ENCODE assay signal across 20 mouse cellular contexts in genomic region chr16:32042367-32042766, GRCm38 (mm10). TPM values are rescaled to one million over a fixed set of nuclear protein-coding genes. Genes with fewer than 3 reads are reported as not detected.
DNase-seq lines count a peak whose midpoint lies in the region; ATAC-seq and TF ChIP-seq lines count a peak whose summit lies in the region.
"Had no signal": no experiment of that assay in that cellular context is flagged by ENCODE, and none has a peak within 500 bp of the region (broad histone marks: within the 10 kb centered on the region; RNA-seq: fewer than 3 reads in every experiment).

No protein-coding gene starts in this region.

- H3K36me3 ChIP-seq in forebrain, postnatal 0 days (ENCODE audit: insufficient read depth), result peaks cover 64% of the 10 kb centered on the region
- peaks cover 69% of the 10 kb centered on the region for H3K36me3 ChIP-seq in forebrain, embryonic 12.5 days (replicated peaks)
- peaks cover 33% of the 10 kb centered on the region for H3K36me3 ChIP-seq in liver, embryonic 14.5 days (replicated peaks; ENCODE audit: control insufficient read depth, insufficient read depth, low read depth)
- H3K36me3 ChIP-seq in liver, embryonic 11.5 days (ENCODE audit: control insufficient read depth, insufficient read depth, low read length), result peaks cover 31% of the 10 kb centered on the region
- H3K36me3 ChIP-seq in MEL (ENCODE audit: control insufficient read depth in 1 of 2, insufficient read depth in 2 of 2, low read length in 2 of 2), result peaks cover 0 to 28% of the 10 kb centered on the region in 2 experiments; a peak in 2 of 4 replicates
- H3K36me3 ChIP-seq in small intestine, adult 2 months (ENCODE audit: control insufficient read depth, insufficient read depth, low read length), result peaks cover 59% of the 10 kb centered on the region
- peaks cover 86% of the 10 kb centered on the region for H3K36me3 ChIP-seq in forebrain, embryonic 10.5 days (replicated peaks)

- H3K4me1 ChIP-seq in forebrain, postnatal 0 days (ENCODE audit: insufficient read depth), result no peaks in the 10 kb centered on the region
- H3K4me1 ChIP-seq in forebrain, embryonic 12.5 days, result no peaks in the 10 kb centered on the region
- no peaks in the 10 kb centered on the region for H3K4me1 ChIP-seq in liver, embryonic 14.5 days (replicated peaks; ENCODE audit: control insufficient read depth in 2 of 2, insufficient read depth in 2 of 2, low read length in 1 of 2)
- no peaks in the 10 kb centered on the region for H3K4me1 ChIP-seq in liver, embryonic 11.5 days (replicated peaks; ENCODE audit: control insufficient read depth, insufficient read depth, low read length)
- H3K4me1 ChIP-seq in MEL (ENCODE audit: control insufficient read depth in 1 of 2, insufficient read depth in 2 of 2, low read length in 2 of 2), result no peaks in the 10 kb centered on the region
- no peaks in the 10 kb centered on the region for H3K4me1 ChIP-seq in small intestine, adult 2 months (ENCODE audit: control insufficient read depth, insufficient read depth, insufficient read length, low read length)
- H3K4me1 ChIP-seq in forebrain, embryonic 10.5 days, result no peaks in the 10 kb centered on the region
- H3K4me1 ChIP-seq: embryonic facial prominence, embryonic 12.5 days; heart, embryonic 13.5 days; hindbrain, embryonic 10.5 days had no signal

- WGBS in forebrain, postnatal 0 days, result 95% methylated on average over 4 of the region's 4 CpGs
- whole genome bisulfite sequencing in forebrain, embryonic 12.5 days, result 90% methylated on average over 4 of the region's 4 CpGs
- 72% methylated on average over 4 of the region's 4 CpGs for WGBS in liver, embryonic 14.5 days (ENCODE audit: insufficient replicate concordance)
- 85% methylated on average over 4 of the region's 4 CpGs for WGBS in liver, embryonic 11.5 days
- WGBS in small intestine, adult 2 months, result 86% methylated on average over 4 of the region's 4 CpGs
- 92% methylated on average over 4 of the region's 4 CpGs for WGBS in forebrain, embryonic 10.5 days

- no peak overlapping the region for H3K4me3 ChIP-seq in forebrain, postnatal 0 days (ENCODE audit: low read depth, low read length)
- no peak overlapping the region for H3K4me3 ChIP-seq in forebrain, embryonic 12.5 days (replicated peaks)
- no peak overlapping the region for H3K4me3 ChIP-seq in liver, embryonic 14.5 days (ENCODE audit: insufficient read depth in 1 of 2, low read depth in 2 of 2, low read length in 2 of 2)
- H3K4me3 ChIP-seq in liver, embryonic 11.5 days (ENCODE audit: low read depth, low read length), result no peak overlapping the region
- H3K4me3 ChIP-seq in MEL (ENCODE audit: control insufficient read depth in 1 of 2, insufficient read depth in 1 of 2, low read depth in 2 of 2, low read length in 2 of 2), result no peak overlapping the region
- H3K4me3 ChIP-seq in small intestine, adult 2 months (ENCODE audit: low read depth, low read length), result no peak overlapping the region
- H3K4me3 ChIP-seq in forebrain, embryonic 10.5 days, result no peak overlapping the region
- H3K4me3 ChIP-seq: embryonic facial prominence, embryonic 12.5 days; heart, embryonic 13.5 days; hindbrain, embryonic 10.5 days had no signal

- H3K79me2 ChIP-seq in MEL (ENCODE audit: control insufficient read depth, insufficient read depth, low read length, poor library complexity), result no peaks in the 10 kb centered on the region

- TF ChIP-seq RAD21 in MEL (IDR thresholded peaks at IDR 0.05; ENCODE audit: low read depth, low read length), result peak; percentile 16

- no peak for TF ChIP-seq POLR2A in MEL (IDR thresholded peaks at IDR 0.05; ENCODE audit: control insufficient read depth in 1 of 2, insufficient read depth in 1 of 2, low read depth in 1 of 2, low read length in 2 of 2, poor library complexity in 1 of 2)
- no peak for TF ChIP-seq POLR2A in small intestine, adult 2 months (IDR thresholded peaks at IDR 0.05; ENCODE audit: low read depth, low read length)

- H3K27me3 ChIP-seq in forebrain, postnatal 0 days (ENCODE audit: insufficient read depth, low read length), result no peaks in the 10 kb centered on the region
- H3K27me3 ChIP-seq in forebrain, embryonic 12.5 days, result no peaks in the 10 kb centered on the region
- H3K27me3 ChIP-seq in liver, embryonic 14.5 days (ENCODE audit: control insufficient read depth, insufficient read depth, low read length), result no peaks in the 10 kb centered on the region
- no peaks in the 10 kb centered on the region for H3K27me3 ChIP-seq in liver, embryonic 11.5 days (replicated peaks; ENCODE audit: control insufficient read depth, insufficient read depth, low read length)
- H3K27me3 ChIP-seq in MEL (ENCODE audit: control insufficient read depth in 1 of 2, insufficient read depth in 2 of 2, low read length in 2 of 2), result no peaks in the 10 kb centered on the region
- no peaks in the 10 kb centered on the region for H3K27me3 ChIP-seq in small intestine, adult 2 months (ENCODE audit: control insufficient read depth, insufficient read depth, low read length)
- H3K27me3 ChIP-seq in forebrain, embryonic 10.5 days (ENCODE audit: poor library complexity, severe bottlenecking), result no peaks in the 10 kb centered on the region
- H3K27me3 ChIP-seq: embryonic facial prominence, embryonic 12.5 days; heart, embryonic 13.5 days had no signal

- ATAC-seq in forebrain, postnatal 0 days, result no peak
- no peak for ATAC-seq in forebrain, embryonic 12.5 days (ENCODE audit: low FRiP score)
- no peak for ATAC-seq in liver, embryonic 14.5 days (ENCODE audit: insufficient read depth)
- no peak for ATAC-seq in liver, embryonic 11.5 days (replicated peaks; ENCODE audit: low FRiP score)
- ATAC-seq in frontal cortex, adult (ENCODE audit: low TSS enrichment), result no peak
- ATAC-seq: intestine, embryonic 16.5 days had no signal

- no peak overlapping the region for H3K9ac ChIP-seq in forebrain, postnatal 0 days
- H3K9ac ChIP-seq in forebrain, embryonic 12.5 days, result no peak overlapping the region
- no peak overlapping the region for H3K9ac ChIP-seq in liver, embryonic 14.5 days (replicated peaks)
- H3K9ac ChIP-seq in liver, embryonic 11.5 days (ENCODE audit: low read depth, low read length), result no peak overlapping the region
- H3K9ac ChIP-seq in MEL (ENCODE audit: control insufficient read depth, low read depth, low read length, poor library complexity, severe bottlenecking), result no peak overlapping the region
- H3K9ac ChIP-seq: embryonic facial prominence, embryonic 12.5 days; heart, embryonic 13.5 days had no signal

- no peak overlapping the region for H3K4me2 ChIP-seq in forebrain, postnatal 0 days (ENCODE audit: low read depth)
- H3K4me2 ChIP-seq in forebrain, embryonic 12.5 days, result no peak overlapping the region
- no peak overlapping the region for H3K4me2 ChIP-seq in liver, embryonic 14.5 days (ENCODE audit: low read depth)
- no peak overlapping the region for H3K4me2 ChIP-seq in liver, embryonic 11.5 days
- H3K4me2 ChIP-seq: embryonic facial prominence, embryonic 12.5 days; heart, embryonic 13.5 days; midbrain, embryonic 11.5 days had no signal

- no peak for DNase-seq in forebrain, postnatal 0 days
- DNase-seq in liver, embryonic 14.5 days (ENCODE audit: low read depth in 3 of 3, low spot score in 3 of 3), result no peak
- no peak for DNase-seq in liver, embryonic 11.5 days (ENCODE audit: low spot score)
- no peak for DNase-seq in MEL (ENCODE audit: low read depth, low spot score)
- no peak for DNase-seq in forebrain, embryonic 10.5 days (ENCODE audit: extremely low spot score, low spot score)
- DNase-seq: adrenal gland, adult 8-10 months; cerebellum, postnatal 10 days; gastrocnemius, postnatal 25 days; kidney, postnatal 4 days; lung, postnatal 36 days; spleen, adult 18-20 months; thymus, postnatal 36 days had no signal

- H3K9me3 ChIP-seq in forebrain, postnatal 0 days (ENCODE audit: low read length), result no peaks in the 10 kb centered on the region
- no peaks in the 10 kb centered on the region for H3K9me3 ChIP-seq in forebrain, embryonic 12.5 days
- H3K9me3 ChIP-seq in liver, embryonic 14.5 days (ENCODE audit: control insufficient read depth, low read length), result no peaks in the 10 kb centered on the region
- no peaks in the 10 kb centered on the region for H3K9me3 ChIP-seq in liver, embryonic 11.5 days (ENCODE audit: control insufficient read depth, low read length)
- no peaks in the 10 kb centered on the region for H3K9me3 ChIP-seq in MEL (replicated peaks; ENCODE audit: insufficient read depth, low read length)
- no peaks in the 10 kb centered on the region for H3K9me3 ChIP-seq in forebrain, embryonic 10.5 days
- H3K9me3 ChIP-seq: embryonic facial prominence, embryonic 12.5 days; hindbrain, embryonic 10.5 days had no signal

- no peak for TF ChIP-seq EP300 in liver, embryonic 14.5 days (IDR thresholded peaks at IDR 0.05; ENCODE audit: low read depth)
- TF ChIP-seq EP300 in MEL (IDR thresholded peaks at IDR 0.05; ENCODE audit: low read depth in 1 of 2, low read length in 2 of 2), result no peak

- no peak overlapping the region for H3K27ac ChIP-seq in forebrain, postnatal 0 days (ENCODE audit: low read depth, low read length)
- H3K27ac ChIP-seq in forebrain, embryonic 12.5 days, result no peak overlapping the region
- no peak overlapping the region for H3K27ac ChIP-seq in liver, embryonic 14.5 days
- no peak overlapping the region for H3K27ac ChIP-seq in liver, embryonic 11.5 days (ENCODE audit: low read depth, low read length)
- H3K27ac ChIP-seq in MEL (ENCODE audit: control insufficient read depth, low read depth, low read length), result no peak overlapping the region
- no peak overlapping the region for H3K27ac ChIP-seq in small intestine, adult 2 months (ENCODE audit: insufficient read depth, low read depth, low read length)
- H3K27ac ChIP-seq in forebrain, embryonic 10.5 days, result no peak overlapping the region
- H3K27ac ChIP-seq: embryonic facial prominence, embryonic 12.5 days; heart, embryonic 13.5 days; hindbrain, embryonic 10.5 days had no signal

- peak; percentile 39 for TF ChIP-seq CTCF in forebrain, postnatal 0 days (IDR thresholded peaks at IDR 0.05; ENCODE audit: low read depth)
- TF ChIP-seq CTCF in liver, embryonic 14.5 days (IDR thresholded peaks at IDR 0.05; ENCODE audit: low read depth), result peak; percentile 40; the same call in 1 of the 2 replicates
- peak; percentile 11 to 64 (median 46); a peak in 5 of 6 replicates for TF ChIP-seq CTCF in MEL (IDR thresholded peaks at IDR 0.05 in 2 of 3, conservative IDR thresholded peaks at IDR 0.05 in 1 of 3; ENCODE audit: control insufficient read depth in 1 of 3, insufficient read depth in 1 of 3, low read depth in 2 of 3, low read length in 3 of 3, poor library complexity in 1 of 3, severe bottlenecking in 1 of 3)
- TF ChIP-seq CTCF in small intestine, adult 2 months (IDR thresholded peaks at IDR 0.05; ENCODE audit: extremely low read depth, insufficient read length, insufficient replicate concordance, low read depth, low read length), result peak; percentile 54; the same call in 1 of the 2 replicates

RNA-seq across cellular contexts. Expression of gene Pak2, which starts 36.8 kb away (rescaled TPM):
- total RNA-seq in forebrain, postnatal 0 days (2014; rRNA removed), result 35.9 and 41.1 TPM in 2 replicates
- polyA plus RNA-seq in forebrain, postnatal 0 days (2015; fragmentation: Nextera tagmentation; extraction: Ambion mirVana), result 23.3 and 29.4 TPM in 2 replicates
- 57.1 and 59.1 TPM in 2 replicates for polyA plus RNA-seq in forebrain, embryonic 12.5 days (2016; fragmentation: Nextera tagmentation; extraction: Ambion mirVana)
- 4.8 and 6.7 TPM in 2 replicates for polyA plus RNA-seq in liver, embryonic 14.5 days (2012; rRNA removed)
- 9.1 and 9.5 TPM in 2 replicates for polyA plus RNA-seq in liver, embryonic 14.5 days (2014; fragmentation: Nextera tagmentation; extraction: Ambion mirVana)
- polyA plus RNA-seq in liver, embryonic 11.5 days (2014; fragmentation: Nextera tagmentation; extraction: Ambion mirVana), result 30.0 and 32.9 TPM in 2 replicates
- total RNA-seq in MEL (2012; rRNA removed), result 23.0 and 23.4 TPM in 2 replicates
- 10 to 100 TPM; 34.1 to 67.2 TPM for polyA plus RNA-seq in MEL (2012; ENCODE audit: insufficient read depth in 1 of 2, insufficient read length in 2 of 2, low read depth in 1 of 2, low replicate concordance in 2 of 2, missing spikeins in 1 of 2)
- polyA plus RNA-seq in small intestine, adult 2 months (2012; rRNA removed), result 7.4 and 16.1 TPM in 2 replicates
- 41.0 and 41.3 TPM in 2 replicates for polyA plus RNA-seq in forebrain, embryonic 10.5 days (2016; fragmentation: Nextera tagmentation; extraction: Ambion mirVana)

RNA-seq across cellular contexts. Expression of gene Senp5, which starts 39.3 kb away (rescaled TPM):
- total RNA-seq in forebrain, postnatal 0 days (2014; rRNA removed), result 27.2 and 29.5 TPM in 2 replicates
- 6.9 and 11.0 TPM in 2 replicates for polyA plus RNA-seq in forebrain, postnatal 0 days (2015; fragmentation: Nextera tagmentation; extraction: Ambion mirVana)
- polyA plus RNA-seq in forebrain, embryonic 12.5 days (2016; fragmentation: Nextera tagmentation; extraction: Ambion mirVana), result 24.1 and 25.0 TPM in 2 replicates
- polyA plus RNA-seq in liver, embryonic 14.5 days (2012; rRNA removed), result 3.5 and 4.7 TPM in 2 replicates
- 2.9 and 3.4 TPM in 2 replicates for polyA plus RNA-seq in liver, embryonic 14.5 days (2014; fragmentation: Nextera tagmentation; extraction: Ambion mirVana)
- polyA plus RNA-seq in liver, embryonic 11.5 days (2014; fragmentation: Nextera tagmentation; extraction: Ambion mirVana), result 13.0 and 13.1 TPM in 2 replicates
- total RNA-seq in MEL (2012; rRNA removed), result 9.2 and 10.3 TPM in 2 replicates
- polyA plus RNA-seq in MEL (2012; ENCODE audit: insufficient read depth in 1 of 2, insufficient read length in 2 of 2, low read depth in 1 of 2, low replicate concordance in 2 of 2, missing spikeins in 1 of 2), result 10 to 100 TPM in 1 of 2 experiments, not detected in 1; 12.5 TPM
- 1.1 and 2.0 TPM in 2 replicates for polyA plus RNA-seq in small intestine, adult 2 months (2012; rRNA removed)
- polyA plus RNA-seq in forebrain, embryonic 10.5 days (2016; fragmentation: Nextera tagmentation; extraction: Ambion mirVana), result 19.0 and 21.0 TPM in 2 replicates

RNA-seq across cellular contexts. Expression of gene Pigx, which starts 57.2 kb away (rescaled TPM):
- total RNA-seq in forebrain, postnatal 0 days (2014; rRNA removed), result 71.7 and 102 TPM in 2 replicates
- 113 and 133 TPM in 2 replicates for polyA plus RNA-seq in forebrain, postnatal 0 days (2015; fragmentation: Nextera tagmentation; extraction: Ambion mirVana)
- polyA plus RNA-seq in forebrain, embryonic 12.5 days (2016; fragmentation: Nextera tagmentation; extraction: Ambion mirVana), result 127 and 133 TPM in 2 replicates
- polyA plus RNA-seq in liver, embryonic 14.5 days (2012; rRNA removed), result 10.5 and 13.2 TPM in 2 replicates
- polyA plus RNA-seq in liver, embryonic 14.5 days (2014; fragmentation: Nextera tagmentation; extraction: Ambion mirVana), result 25.5 and 28.8 TPM in 2 replicates
- polyA plus RNA-seq in liver, embryonic 11.5 days (2014; fragmentation: Nextera tagmentation; extraction: Ambion mirVana), result 57.1 and 63.0 TPM in 2 replicates
- 22.3 and 24.0 TPM in 2 replicates for total RNA-seq in MEL (2012; rRNA removed)
- 10 to 100 TPM in 1 of 2 experiments, not detected in 1; 29.5 TPM for polyA plus RNA-seq in MEL (2012; ENCODE audit: insufficient read depth in 1 of 2, insufficient read length in 2 of 2, low read depth in 1 of 2, low replicate concordance in 2 of 2, missing spikeins in 1 of 2)
- 14.6 and 32.5 TPM in 2 replicates for polyA plus RNA-seq in small intestine, adult 2 months (2012; rRNA removed)
- 153 TPM in 2 replicates for polyA plus RNA-seq in forebrain, embryonic 10.5 days (2016; fragmentation: Nextera tagmentation; extraction: Ambion mirVana)

RNA-seq across cellular contexts. Expression of gene Cep19, which starts 57.2 kb away (rescaled TPM):
- 43.6 and 51.5 TPM in 2 replicates for total RNA-seq in forebrain, postnatal 0 days (2014; rRNA removed)
- 61.0 and 64.8 TPM in 2 replicates for polyA plus RNA-seq in forebrain, postnatal 0 days (2015; fragmentation: Nextera tagmentation; extraction: Ambion mirVana)
- polyA plus RNA-seq in forebrain, embryonic 12.5 days (2016; fragmentation: Nextera tagmentation; extraction: Ambion mirVana), result 39.7 and 43.8 TPM in 2 replicates
- polyA plus RNA-seq in liver, embryonic 14.5 days (2012; rRNA removed), result 1.3 and 2.1 TPM in 2 replicates
- 4.0 and 4.3 TPM in 2 replicates for polyA plus RNA-seq in liver, embryonic 14.5 days (2014; fragmentation: Nextera tagmentation; extraction: Ambion mirVana)
- 14.3 and 14.7 TPM in 2 replicates for polyA plus RNA-seq in liver, embryonic 11.5 days (2014; fragmentation: Nextera tagmentation; extraction: Ambion mirVana)
- 7.1 and 7.3 TPM in 2 replicates for total RNA-seq in MEL (2012; rRNA removed)
- polyA plus RNA-seq in MEL (2012; ENCODE audit: insufficient read depth in 1 of 2, insufficient read length in 2 of 2, low read depth in 1 of 2, low replicate concordance in 2 of 2, missing spikeins in 1 of 2), result 1 to 10 TPM in 1 of 2 experiments, not detected in 1; 8.7 TPM
- polyA plus RNA-seq in small intestine, adult 2 months (2012; rRNA removed), result 5.6 and 10.2 TPM in 2 replicates
- polyA plus RNA-seq in forebrain, embryonic 10.5 days (2016; fragmentation: Nextera tagmentation; extraction: Ambion mirVana), result 41.0 and 44.0 TPM in 2 replicates
